Mouse (Mus musculus) limb, embryonic 12.5 days (tissue): ENCODE measurements around the gene Cab39l. TPM values are rescaled to one million over a fixed set of nuclear protein-coding genes. Genes with fewer than 3 reads are reported as not detected.
"Not testable (repeated sequence)": the region's sequence is repeated elsewhere in the genome, so short reads cannot be mapped to it uniquely, and the experiment has no call there.

Experiments used
- ATAC-seq: fragments of 200-750 bp; cut with Nextera tagmentation; 2 replicates; pipeline ENCODE4 v1.8.0; 2017; ENCODE audit warnings: low read depth, moderate TSS enrichment; ENCODE audit not compliant: insufficient number of reproducible peaks, insufficient read depth, low FRiP score, low TSS enrichment
- H3K27ac ChIP-seq: fragments of 300-500 bp; sonication (generic); 2 replicates; pipeline ENCODE4 v1.5.1; 2016; ENCODE audit warnings: mild to moderate bottlenecking, moderate library complexity
- H3K27me3 ChIP-seq: fragments of 300-500 bp; sonication (generic); 2 replicates; pipeline ENCODE4 v1.6.1; 2016; ENCODE audit warnings: mild to moderate bottlenecking, moderate library complexity
- H3K36me3 ChIP-seq: fragments of 300-500 bp; sonication (generic); 2 replicates; pipeline ENCODE4 v1.6.1; 2016; ENCODE audit warnings: mild to moderate bottlenecking, moderate library complexity
- H3K4me1 ChIP-seq: fragments of 300-500 bp; sonication (generic); replicated peaks from 2 replicates; pipeline ENCODE4 v1.6.1; 2016
- H3K4me2 ChIP-seq: fragments of 300-500 bp; sonication (generic); 2 replicates; pipeline ENCODE4 v1.6.1; 2016; ENCODE audit warnings: mild to moderate bottlenecking, moderate library complexity
- H3K4me3 ChIP-seq: fragments of 300-500 bp; sonication (generic); replicated peaks from 2 replicates; pipeline ENCODE4 v1.5.1; 2016; ENCODE audit warnings: mild to moderate bottlenecking
- H3K9ac ChIP-seq: fragments of 300-500 bp; sonication (generic); replicated peaks from 2 replicates; pipeline ENCODE4 v1.6.1; 2016; ENCODE audit warnings: mild to moderate bottlenecking, moderate library complexity
- H3K9me3 ChIP-seq: fragments of 300-500 bp; sonication (generic); 2 replicates; pipeline ENCODE4 v1.6.1; 2016; ENCODE audit warnings: mild to moderate bottlenecking, moderate library complexity
- WGBS: fragments of 180-500 bp; shearing (Covaris S2); methylation state at CpG from one replicate; pipeline ENCODE4 v1.1.7; 2016; 5-methylcytosine and 5-hydroxymethylcytosine counted together
- polyA plus RNA-seq: library from polyadenylated mRNA; unstranded; fragments of >200 nt; fragmentation: Nextera tagmentation; extraction: Ambion mirVana; gene quantifications from 2 replicates; pipeline ENCODE4 v1.2.1, GENCODE M21; 2016

Gene Cab39l
- polyA plus RNA-seq = 40.9 and 43.2 TPM in 2 replicates

DNA sequence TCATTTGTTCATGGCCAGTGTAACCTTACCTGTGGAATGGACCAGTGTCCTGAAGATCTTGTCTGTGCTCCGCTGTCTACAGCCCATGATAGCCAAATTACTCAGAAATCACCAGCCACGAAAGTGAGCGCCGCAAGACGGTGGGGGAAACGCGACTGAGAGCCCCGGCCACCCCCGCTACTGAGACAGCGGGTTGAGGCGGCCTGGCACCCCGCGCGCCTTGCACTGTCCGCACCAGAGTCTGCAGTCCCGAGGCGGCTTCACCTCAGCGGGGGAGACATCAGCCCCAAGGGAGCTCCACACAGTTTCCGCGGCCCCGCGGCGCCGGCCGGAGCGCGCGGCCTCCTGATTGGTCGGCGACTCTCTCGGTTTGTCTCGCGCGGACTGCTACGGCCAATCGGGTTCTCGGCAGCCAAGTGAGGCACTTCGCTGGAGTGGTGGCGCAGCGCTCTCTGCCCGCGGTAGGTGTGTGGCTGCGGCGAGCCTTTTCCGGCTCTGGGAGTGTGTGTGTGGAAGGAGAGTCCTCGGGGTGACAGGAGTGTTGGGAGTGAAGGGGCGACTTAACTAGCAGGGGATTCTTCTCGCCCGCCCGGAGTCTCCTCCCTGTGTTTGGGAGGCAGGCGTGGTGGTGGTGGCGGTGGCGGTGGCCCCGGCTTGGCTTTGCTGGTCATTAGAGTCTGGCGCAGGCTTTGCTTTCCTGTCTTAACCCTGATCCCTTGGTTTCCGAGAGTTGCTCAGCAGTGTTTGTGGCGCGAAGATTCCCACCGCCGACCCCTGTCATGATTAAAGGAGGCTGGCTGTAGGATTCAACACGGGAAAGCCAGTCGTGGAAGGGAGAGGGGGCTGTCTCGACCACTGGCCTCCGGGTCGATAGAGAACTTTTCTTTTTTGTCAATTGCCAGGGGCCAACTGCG, at the start of gene Cab39l, which contains the start of gene Setdb2:
Gene Cab39l (plus strand): TSS at position 415 of the 914 bp plus-strand sequence.
Gene Setdb2 (minus strand): TSS at position 327 of the 914 bp plus-strand sequence.
- Histone ChIP-seq H3K4me3 (peak within 1 kb of the TSS; percentile 87), H3K4me1 (peaks cover 10% of the 10 kb centered on the region), H3K9ac (peak within 1 kb of the TSS; percentile 80), H3K27me3 (no peaks in the 10 kb centered on the region), H3K36me3 (0 out of 2 replicates have a peak, but pooled peaks cover 3% of the 10 kb centered on the region), H3K27ac (peak within 1 kb of the TSS; percentile 81), H3K9me3 (no peaks in the 10 kb centered on the region), H3K4me2 (peak within 1 kb of the TSS; percentile 65)
- peak; percentile 99 for ATAC-seq
- under 1% methylated on average over 66 of the region's 66 CpGs for WGBS

DNA sequence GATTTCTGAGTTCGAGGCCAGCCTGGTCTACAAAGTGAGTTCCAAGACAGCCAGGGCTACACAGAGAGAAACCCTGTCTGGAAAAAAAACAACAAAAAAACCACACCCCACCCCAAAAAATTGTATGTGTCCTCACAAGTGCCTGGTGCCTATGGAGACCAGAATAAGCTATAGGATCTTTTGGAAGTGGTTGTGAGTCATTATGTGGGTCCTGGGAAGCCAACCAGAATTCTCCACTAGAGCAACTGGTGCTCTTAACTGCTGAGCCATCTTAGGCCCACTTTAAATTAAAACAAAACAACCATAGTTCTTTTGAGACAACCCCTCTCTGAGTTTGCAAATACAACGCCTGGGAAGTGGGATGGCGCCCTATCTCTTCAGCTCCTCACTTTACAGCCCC, 45.5 kb upstream of the Cab39l start, which contains the start of gene Phf11c:
Gene Phf11c (minus strand): TSS at position 101 of the 400 bp plus-strand sequence.
- ATAC-seq = no peak

DNA sequence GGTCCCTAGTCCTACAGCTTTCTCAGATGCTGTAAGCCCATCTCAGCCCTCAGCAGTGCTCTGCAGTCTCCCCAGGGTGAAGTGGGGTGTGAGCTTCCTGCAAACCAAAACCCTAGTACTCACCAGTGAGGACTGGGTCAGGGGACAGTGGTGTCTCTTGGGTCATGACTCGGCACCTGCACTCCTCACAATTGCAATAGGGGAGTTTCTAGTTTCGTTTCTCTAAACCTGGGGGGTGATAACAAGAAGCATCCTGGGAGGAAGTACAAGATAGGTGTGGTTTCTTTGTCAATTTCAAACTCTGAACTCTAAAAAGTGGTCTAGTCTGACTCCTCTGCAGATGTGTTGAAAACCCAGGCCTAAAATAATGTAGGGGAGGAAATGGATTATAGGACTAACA, 43.8 kb upstream of the Cab39l start:
- Histone ChIP-seq H3K4me3 (no peak overlapping the region), H3K4me2 (no peak overlapping the region), H3K27me3 (no peaks in the 10 kb centered on the region), H3K9ac (no peak overlapping the region), H3K9me3 (no peaks in the 10 kb centered on the region), H3K4me1 (no peaks in the 10 kb centered on the region), H3K36me3 (peaks cover 9% of the 10 kb centered on the region; the same call in 1 of the 2 replicates), H3K27ac (no peak overlapping the region)
- 79% methylated on average over 2 of the region's 2 CpGs for WGBS
- ATAC-seq = no peak

More for the DNA sequence above, 45.5 kb upstream of the Cab39l start, which contains the start of gene Phf11c:
- Histone ChIP-seq H3K36me3 (0 out of 2 replicates have a peak, but pooled peaks cover 4% of the 10 kb centered on the region), H3K27ac (no peak within 1 kb of the TSS), H3K4me3 (no peak within 1 kb of the TSS), H3K9me3 (no peaks in the 10 kb centered on the region), H3K9ac (no peak within 1 kb of the TSS), H3K27me3 (no peaks in the 10 kb centered on the region), H3K4me1 (no peaks in the 10 kb centered on the region), H3K4me2 (no peak within 1 kb of the TSS)
- WGBS = 86% methylated on average over 3 of the region's 3 CpGs

DNA sequence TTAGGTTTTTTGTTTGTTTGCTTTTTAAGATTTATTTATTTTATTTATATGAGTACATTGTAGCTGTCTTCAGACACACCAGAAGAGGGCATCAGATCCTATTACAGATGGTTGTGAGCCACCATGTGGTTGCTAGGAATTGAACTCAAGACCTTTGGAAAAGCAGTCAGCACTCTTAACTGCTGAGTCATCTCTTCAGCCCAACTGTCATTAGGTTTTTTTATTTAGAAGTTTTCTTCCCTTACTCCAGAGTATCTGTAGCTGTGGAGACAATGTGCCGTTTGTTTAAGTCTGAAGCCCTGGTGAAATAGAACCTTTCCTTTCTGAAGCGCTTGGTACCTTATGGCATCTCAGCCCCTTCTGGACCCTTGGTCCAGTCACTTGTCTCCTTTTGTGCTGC, 25.8 kb upstream of the Cab39l start:
- not testable (repeated sequence) for H3K4me2 ChIP-seq, H3K9ac ChIP-seq, H3K4me1 ChIP-seq, ATAC-seq, H3K4me3 ChIP-seq, H3K27me3 ChIP-seq, H3K27ac ChIP-seq, H3K9me3 ChIP-seq
- peaks cover 61% of the 10 kb centered on the region for H3K36me3 ChIP-seq
- 92% methylated on average over 2 of the region's 2 CpGs for WGBS

GRCm38 (mm10) chr14:59418171-59418570, 22.6 kb upstream of the Cab39l start:
- Histone ChIP-seq H3K4me3 (no peak overlapping the region), H3K9me3 (no peaks in the 10 kb centered on the region), H3K27me3 (no peaks in the 10 kb centered on the region), H3K4me2 (no peak overlapping the region), H3K9ac (no peak overlapping the region), H3K4me1 (no peaks in the 10 kb centered on the region), H3K27ac (no peak overlapping the region), H3K36me3 (peaks cover 48% of the 10 kb centered on the region)
- ATAC-seq = no peak
- whole genome bisulfite sequencing = 90% methylated on average over 4 of the region's 4 CpGs

GRCm38 (mm10) chr14:59422912-59423663, 17.7 kb upstream of the Cab39l start:
- 90% methylated on average over 11 of the region's 11 CpGs for WGBS
- no peak for ATAC-seq
- H3K27ac ChIP-seq = no peak overlapping the region
- H3K27me3 ChIP-seq = no peaks in the 10 kb centered on the region
- no peak overlapping the region for H3K4me2 ChIP-seq
- no peak overlapping the region for H3K4me3 ChIP-seq
- peaks cover 12% of the 10 kb centered on the region for H3K36me3 ChIP-seq
- H3K9me3 ChIP-seq = no peaks in the 10 kb centered on the region
- no peaks in the 10 kb centered on the region for H3K4me1 ChIP-seq
- no peak overlapping the region for H3K9ac ChIP-seq

- Histone ChIP-seq H3K9me3 (no peaks in the 10 kb centered on the region), H3K4me3 (no peak overlapping the region), H3K27me3 (no peaks in the 10 kb centered on the region), H3K4me2 (no peak overlapping the region), H3K4me1 (no peaks in the 10 kb centered on the region), H3K36me3 (peaks cover 7% of the 10 kb centered on the region; the same call in 1 of the 2 replicates), H3K27ac (no peak overlapping the region), H3K9ac (no peak overlapping the region)
- WGBS = 92% methylated on average over 1 of the region's 1 CpGs
- ATAC-seq = no peak
Observed at GRCm38 (mm10) chr14:59430556-59430955, 10.2 kb upstream of the Cab39l start.

DNA sequence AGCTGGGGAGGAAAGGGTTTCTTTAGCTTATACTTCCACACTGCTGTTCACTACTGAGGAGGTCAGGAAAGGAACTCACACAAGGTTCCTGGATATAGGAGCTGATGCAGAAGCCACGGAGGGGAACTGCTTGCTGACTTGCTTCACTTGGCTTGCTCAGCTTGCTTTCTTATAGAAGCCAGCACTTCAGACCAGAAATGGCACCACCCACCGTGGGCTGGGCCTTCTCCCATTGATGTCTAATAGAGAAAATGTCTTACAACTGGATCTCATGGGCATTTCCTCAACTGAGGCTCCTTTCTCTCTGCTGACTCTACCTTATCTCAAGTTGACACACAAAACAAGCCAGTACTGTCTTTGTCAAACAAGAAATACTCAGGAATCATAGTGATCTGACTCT, 6.9 kb upstream of the Cab39l start:
- Histone ChIP-seq H3K9ac (no peak overlapping the region), H3K4me3 (no peak overlapping the region), H3K9me3 (no peaks in the 10 kb centered on the region), H3K27ac (no peak overlapping the region), H3K4me1 (0 out of 2 replicates have a peak, but pooled peaks cover 3% of the 10 kb centered on the region), H3K36me3 (peaks cover 10% of the 10 kb centered on the region; the same call in 1 of the 2 replicates), H3K4me2 (no peak overlapping the region), H3K27me3 (no peaks in the 10 kb centered on the region)
- no peak for ATAC-seq
- 74% methylated on average over 2 of the region's 2 CpGs for WGBS

DNA sequence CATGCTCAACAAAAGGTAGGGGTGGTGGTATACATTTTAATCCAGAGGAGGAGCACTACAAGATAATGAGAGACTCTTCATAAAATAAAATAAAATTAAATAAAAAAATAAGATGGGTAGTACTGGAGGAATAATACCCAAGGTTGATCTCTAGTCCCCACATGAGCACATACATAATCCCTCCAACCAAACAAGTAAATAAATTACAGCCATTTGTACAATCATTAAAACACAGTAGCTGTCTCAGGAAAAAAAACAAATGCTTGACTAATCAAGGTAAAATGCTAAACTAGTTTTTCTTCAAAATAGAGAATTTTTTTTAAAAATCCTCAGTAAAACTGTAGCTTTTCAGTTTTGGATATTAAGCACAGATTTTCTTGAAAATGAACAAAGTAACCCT, 5.6 kb upstream of the Cab39l start:
- Histone ChIP-seq H3K27ac (no peak overlapping the region), H3K9ac (no peak overlapping the region), H3K4me3 (no peak overlapping the region), H3K27me3 (no peaks in the 10 kb centered on the region), H3K36me3 (0 out of 2 replicates have a peak, but pooled peaks cover 4% of the 10 kb centered on the region), H3K4me2 (no peak overlapping the region), H3K9me3 (no peaks in the 10 kb centered on the region), H3K4me1 (peaks cover 10% of the 10 kb centered on the region)
- no peak for ATAC-seq

- WGBS = 78% methylated on average over 3 of the region's 3 CpGs
- H3K27ac ChIP-seq = no peak overlapping the region
Observed at GRCm38 (mm10) chr14:59437398-59437797, 3.4 kb upstream of the Cab39l start.

GRCm38 (mm10) chr14:59438505-59438904, 2.3 kb upstream of the Cab39l start:
- no peak overlapping the region for H3K4me3 ChIP-seq
- no peak overlapping the region for H3K4me2 ChIP-seq
- no peak overlapping the region for H3K9ac ChIP-seq
- peaks cover 10% of the 10 kb centered on the region for H3K4me1 ChIP-seq
- ATAC-seq = no peak
- WGBS = 85% methylated on average over 2 of the region's 2 CpGs
- H3K36me3 ChIP-seq = 0 out of 2 replicates have a peak, but pooled peaks cover 4% of the 10 kb centered on the region
- H3K27ac ChIP-seq = no peak overlapping the region
- H3K27me3 ChIP-seq = no peaks in the 10 kb centered on the region
- H3K9me3 ChIP-seq = no peaks in the 10 kb centered on the region

More at GRCm38 (mm10) chr14:59437398-59437797, 3.4 kb upstream of the Cab39l start:
- Histone ChIP-seq H3K27me3 (no peaks in the 10 kb centered on the region), H3K4me2 (no peak overlapping the region), H3K9ac (no peak overlapping the region), H3K4me1 (peaks cover 10% of the 10 kb centered on the region), H3K9me3 (no peaks in the 10 kb centered on the region), H3K4me3 (no peak overlapping the region), H3K36me3 (0 out of 2 replicates have a peak, but pooled peaks cover 4% of the 10 kb centered on the region)
- ATAC-seq = no peak
